Mouse (Mus musculus) Patski (cell line): ENCODE measurements around the gene Atp8a1. TPM values are rescaled to one million over a fixed set of nuclear protein-coding genes. Genes with fewer than 3 reads are reported as not detected.

Source experiments
- ATAC-seq: fragments of 100-300 bp; one replicate; pipeline ENCODE4 v1.8.0; 2021
- CTCF ChIA-PET: fragments of 350-600 bp; sonication (Branson Sonifier 250); formaldehyde crosslinking; loops from one replicate; lab custom pipeline; 2022; ENCODE audit warnings: inconsistent platforms; lab: Charles Lee
- POLR2A ChIA-PET: fragments of 350-600 bp; sonication (Branson Sonifier 250); formaldehyde crosslinking; loops from one replicate; lab custom pipeline; 2022; ENCODE audit warnings: antibody characterized with exemption, inconsistent platforms; lab: Charles Lee
- DNase-seq: peaks from one replicate; pipeline ENCODE4 v3.0.0-alpha.2; 2011; ENCODE audit warnings: low read depth, low spot score
- H3K27me3 ChIP-seq: fragments of 371-371 bp; one replicate; pipeline ENCODE4 v1.5.1; 2021
- CTCF ChIP-seq: fragments of 100-300 bp; IDR thresholded peaks from one replicate; pipeline ENCODE4 v1.5.1; 2021
- in situ Hi-C: fragments of 300-500 bp; cut with MboI; formaldehyde crosslinking; loops from 3 replicates; pipeline ENCODE4 v1.11.1; 2018; ENCODE audit warnings: low pct_unique_long_range_greater_than_20kb, mixed read lengths
- polyA plus RNA-seq: library from polyadenylated mRNA; unstranded; gene quantifications from one replicate; pipeline ENCODE4 v1.2.3, GENCODE M21; 2021

The Atp8a1 gene
- polyA plus RNA-seq, 1 experiment from 2014 or later, result 1.8 TPM

- DNase-seq (no peak), ATAC-seq (no peak)
- POLR2A ChIA-PET, result no interaction called here
- CTCF ChIA-PET, result interaction anchor here (1.0 to 2.4 kb wide), 8 partner anchors 8 to 195 kb away, joined by 3 to 9 read pairs (median 4); no protein-coding TSS in a partner anchor
- H3K27me3 ChIP-seq, result no peaks in the 10 kb centered on the region
- peak; percentile 30 for TF ChIP-seq CTCF
- in situ Hi-C loops, result loop anchor here (5.0 kb wide), 1 partner anchor 195 kb away; no protein-coding TSS in a partner anchor
Measured at GRCm38 (mm10) chr5:67727755-67728154, 119.5 kb downstream of the Atp8a1 start.

- CTCF ChIA-PET, result interaction anchor here (1.0 to 1.6 kb wide), 2 partner anchors 192 to 194 kb away, joined by 3 to 9 read pairs; no protein-coding TSS in a partner anchor
- in situ Hi-C loops, result loop anchor here (5.0 kb wide), 1 partner anchor 195 kb away; no protein-coding TSS in a partner anchor
- ATAC-seq, result no peak
- POLR2A ChIA-PET, result no interaction called here
- no peaks in the 10 kb centered on the region for H3K27me3 ChIP-seq
- no peak for DNase-seq
- TF ChIP-seq CTCF, result no peak
Measured at GRCm38 (mm10) chr5:67726810-67727209, 120.4 kb downstream of the Atp8a1 start.

- no peaks in the 10 kb centered on the region for H3K27me3 ChIP-seq
- in situ Hi-C loops, result no loop called here
- POLR2A ChIA-PET, result no interaction called here
- no peak for TF ChIP-seq CTCF
- no peak for DNase-seq
- CTCF ChIA-PET, result no interaction called here
- no peak for ATAC-seq
Measured at GRCm38 (mm10) chr5:67701641-67702040, 145.6 kb downstream of the Atp8a1 start.

GRCm38 (mm10) chr5:67699418-67699817 lies 147.8 kb downstream of the Atp8a1 start:
- DNase-seq (no peak), ATAC-seq (no peak)
- no peaks in the 10 kb centered on the region for H3K27me3 ChIP-seq
- no peak for TF ChIP-seq CTCF
- ChIA-PET CTCF (no interaction called here), POLR2A (no interaction called here)
- in situ Hi-C loops, result no loop called here

GRCm38 (mm10) chr5:67698176-67698575 lies 149.1 kb downstream of the Atp8a1 start:
- no peak for ATAC-seq
- TF ChIP-seq CTCF, result no peak
- in situ Hi-C loops, result no loop called here
- CTCF ChIA-PET, result no interaction called here
- POLR2A ChIA-PET, result no interaction called here
- DNase-seq, result no peak
- H3K27me3 ChIP-seq, result no peaks in the 10 kb centered on the region

GRCm38 (mm10) chr5:67696741-67697596 lies 150.3 kb downstream of the Atp8a1 start:
- peak; percentile 88 for ATAC-seq
- no peaks in the 10 kb centered on the region for H3K27me3 ChIP-seq
- in situ Hi-C loops, result no loop called here
- DNase-seq, result peak; percentile 33
- ChIA-PET CTCF (no interaction called here), POLR2A (interaction anchor here (0.6 kb wide), 1 partner anchor 165 kb away, joined by 3 read pairs; no protein-coding TSS in a partner anchor)
- TF ChIP-seq CTCF, result no peak

GRCm38 (mm10) chr5:67695055-67695710 lies 152.1 kb downstream of the Atp8a1 start:
- ChIA-PET POLR2A (no interaction called here), CTCF (interaction anchor here (0.9 kb wide), 1 partner anchor 33 kb away, joined by 3 read pairs; no protein-coding TSS in a partner anchor)

GRCm38 (mm10) chr5:67690336-67690735 lies 156.9 kb downstream of the Atp8a1 start:
- no peak for ATAC-seq
- in situ Hi-C loops, result no loop called here
- ChIA-PET POLR2A (no interaction called here), CTCF (no interaction called here)
- no peak for DNase-seq
- H3K27me3 ChIP-seq, result peaks cover 3% of the 10 kb centered on the region
- TF ChIP-seq CTCF, result no peak

More at GRCm38 (mm10) chr5:67695055-67695710, 152.1 kb downstream of the Atp8a1 start:
- H3K27me3 ChIP-seq, result no peaks in the 10 kb centered on the region
- DNase-seq (no peak), ATAC-seq (no peak)
- in situ Hi-C loops, result no loop called here
- no peak for TF ChIP-seq CTCF

GRCm38 (mm10) chr5:67688001-67688400 lies 159.2 kb downstream of the Atp8a1 start:
- DNase-seq (no peak), ATAC-seq (no peak)
- ChIA-PET POLR2A (no interaction called here), CTCF (no interaction called here)
- H3K27me3 ChIP-seq, result peaks cover 3% of the 10 kb centered on the region
- in situ Hi-C loops, result no loop called here
- no peak for TF ChIP-seq CTCF

- DNase-seq (no peak), ATAC-seq (no peak)
- in situ Hi-C loops, result no loop called here
- TF ChIP-seq CTCF, result no peak
- H3K27me3 ChIP-seq, result peaks cover 13% of the 10 kb centered on the region
- ChIA-PET POLR2A (no interaction called here), CTCF (no interaction called here)
Measured at GRCm38 (mm10) chr5:67685906-67686305, 161.3 kb downstream of the Atp8a1 start.

- DNase-seq (no peak), ATAC-seq (no peak)
- ChIA-PET POLR2A (no interaction called here), CTCF (no interaction called here)
- in situ Hi-C loops, result no loop called here
- no peak for TF ChIP-seq CTCF
- H3K27me3 ChIP-seq, result peaks cover 13% of the 10 kb centered on the region
Measured at GRCm38 (mm10) chr5:67685461-67685860, 161.8 kb downstream of the Atp8a1 start.
